ENCODE assay signal across 8 mouse cellular contexts in genomic region chrX:104413995-104414394, GRCm38 (mm10). TPM values are rescaled to one million over a fixed set of nuclear protein-coding genes. Genes with fewer than 3 reads are reported as not detected.
A peak's percentile ranks its signal among the peaks of the same experiment; 100 is the strongest.
DNase-seq lines count a peak whose midpoint lies in the region; ATAC-seq and TF ChIP-seq lines count a peak whose summit lies in the region.

No protein-coding gene starts in this region.

- no peak for ATAC-seq in lung, embryonic 16.5 days (ENCODE audit: low read depth)
- ATAC-seq in limb, embryonic 11.5 days (ENCODE audit: insufficient number of reproducible peaks, low FRiP score, low TSS enrichment, low read depth), result no peak

- H3K4me2 ChIP-seq in lung, embryonic 16.5 days (ENCODE audit: low read depth, low read length), result peak overlapping the region; percentile 51
- H3K4me2 ChIP-seq in limb, embryonic 11.5 days (ENCODE audit: low read depth, severe bottlenecking), result peak overlapping the region; percentile 27; the same call in 1 of the 2 replicates

- 44% methylated on average over 7 of the region's 7 CpGs for WGBS in lung, embryonic 16.5 days
- WGBS in limb, embryonic 11.5 days, result 49% methylated on average over 7 of the region's 7 CpGs
- 27% methylated on average over 7 of the region's 7 CpGs for WGBS in olfactory bulb, adult 2 months

- peak overlapping the region; percentile 97; the same call in 1 of the 2 replicates for H3K27ac ChIP-seq in lung, embryonic 16.5 days (ENCODE audit: low read length)
- H3K27ac ChIP-seq in limb, embryonic 11.5 days (replicated peaks; ENCODE audit: low read depth, low read length), result peak overlapping the region; percentile 86; the same call in 1 of the 2 replicates
- H3K27ac ChIP-seq in olfactory bulb, adult 2 months (ENCODE audit: insufficient read depth, low read depth, low read length), result peak overlapping the region; percentile 41; the same call in 1 of the 2 replicates

- H3K27me3 ChIP-seq in lung, embryonic 16.5 days (ENCODE audit: control insufficient read depth, insufficient read depth, low read depth, low read length), result peaks cover 3% of the 10 kb centered on the region; the same call in 1 of the 2 replicates
- peaks cover 7% of the 10 kb centered on the region for H3K27me3 ChIP-seq in erythroblast, embryonic 14.5 days (ENCODE audit: control insufficient read depth)
- peaks cover 9% of the 10 kb centered on the region; the same call in 1 of the 2 replicates for H3K27me3 ChIP-seq in limb, embryonic 11.5 days (ENCODE audit: control insufficient read depth, insufficient read depth, low read length)

- no peaks in the 10 kb centered on the region for H3K9me3 ChIP-seq in lung, embryonic 16.5 days (ENCODE audit: control insufficient read depth, low read length)
- peaks cover 4% of the 10 kb centered on the region; the same call in 1 of the 2 replicates for H3K9me3 ChIP-seq in erythroblast, embryonic 14.5 days (ENCODE audit: control insufficient read depth, low read length)
- no peaks in the 10 kb centered on the region for H3K9me3 ChIP-seq in limb, embryonic 11.5 days (ENCODE audit: control insufficient read depth, low read length)

- H3K36me3 ChIP-seq in lung, embryonic 16.5 days (ENCODE audit: control insufficient read depth, insufficient read depth, low read length), result no peaks in the 10 kb centered on the region
- H3K36me3 ChIP-seq in erythroblast, embryonic 14.5 days (ENCODE audit: control insufficient read depth), result no peaks in the 10 kb centered on the region
- no peaks in the 10 kb centered on the region for H3K36me3 ChIP-seq in limb, embryonic 11.5 days (ENCODE audit: control insufficient read depth, insufficient read depth, low read length)

- peak overlapping the region; percentile 71 for H3K4me3 ChIP-seq in lung, embryonic 16.5 days (ENCODE audit: low read length)
- H3K4me3 ChIP-seq in erythroblast, embryonic 14.5 days (replicated peaks), result peak overlapping the region; percentile 92
- H3K4me3 ChIP-seq in limb, embryonic 11.5 days (ENCODE audit: low read depth, low read length), result peak overlapping the region; percentile 57
- H3K4me3 ChIP-seq in olfactory bulb, adult 2 months (ENCODE audit: insufficient read depth, low read depth, low read length), result peak overlapping the region; percentile 69

- no peaks in the 10 kb centered on the region for H3K4me1 ChIP-seq in lung, embryonic 16.5 days (replicated peaks; ENCODE audit: control insufficient read depth, insufficient read depth, low read length)
- peaks cover 5% of the 10 kb centered on the region for H3K4me1 ChIP-seq in erythroblast, embryonic 14.5 days (ENCODE audit: control insufficient read depth)
- H3K4me1 ChIP-seq in limb, embryonic 11.5 days (ENCODE audit: control insufficient read depth, insufficient read depth, low read length), result no peaks in the 10 kb centered on the region
- no peaks in the 10 kb centered on the region for H3K4me1 ChIP-seq in olfactory bulb, adult 2 months (ENCODE audit: control insufficient read depth, insufficient read depth, low read length)

- no peak for TF ChIP-seq POLR2A in olfactory bulb, adult 2 months (IDR thresholded peaks at IDR 0.05; ENCODE audit: insufficient read depth, low read depth, low read length)

- peak overlapping the region; percentile 84 for H3K9ac ChIP-seq in lung, embryonic 16.5 days (ENCODE audit: low read length)
- H3K9ac ChIP-seq in limb, embryonic 11.5 days (ENCODE audit: low read length), result peak overlapping the region; percentile 74

- TF ChIP-seq CTCF in olfactory bulb, adult 2 months (IDR thresholded peaks at IDR 0.05; ENCODE audit: insufficient read depth, low read depth, low read length), result no peak

- DNase-seq in lung, postnatal 14 days, result no peak
- no peak for DNase-seq in limb, embryonic 11.5 days (ENCODE audit: low spot score)
- no peak for DNase-seq in T-cell, adult 2 months (ENCODE audit: low spot score)
- DNase-seq in frontal cortex, postnatal 25 days (ENCODE audit: low spot score in 2 of 2), result no peak
- no peak for DNase-seq in gastrocnemius, postnatal 25 days

RNA-seq across cellular contexts. Expression of gene Abcb7, which starts 0.3 kb away (rescaled TPM):
- 10.4 and 11.4 TPM in 2 replicates for polyA plus RNA-seq in lung, embryonic 16.5 days (2015; fragmentation: Nextera tagmentation; extraction: Ambion mirVana)
- 0.55 and 0.72 TPM in 2 replicates for polyA plus RNA-seq in erythroblast, embryonic 14.5 days (2012)
- polyA plus RNA-seq in limb, embryonic 11.5 days (2014; fragmentation: Nextera tagmentation; extraction: Ambion mirVana), result 11.5 and 13.1 TPM in 2 replicates
- not detected in 2 replicates for polyA plus RNA-seq in olfactory bulb, adult 2 months (2012; ENCODE audit: insufficient read depth, insufficient read length, low replicate concordance, missing spikeins)
- total RNA-seq in gastrocnemius, postnatal 25 days (2021), result 10 to 100 TPM; 38.1 to 46.2 TPM

Comparison
In these comparisons a context has a peak if more than half of its experiments do, and no peak if none do; other contexts are left out.
1. H3K27ac ChIP-seq: peak in every context shown above with its lines; median percentile 97 in lung, embryonic 16.5 days; 86 in limb, embryonic 11.5 days; 41 in olfactory bulb, adult 2 months.